Mouse (Mus musculus) bone marrow, adult 2 months (tissue): ENCODE data around the gene Larp1b.

ENCODE experiments used
- CTCF ChIP-seq: fragments of 200-500 bp; IDR thresholded peaks from 2 replicates; pipeline ENCODE4 v1.5.1; 2011; ENCODE audit warnings: low read length, control low read depth; ENCODE audit not compliant: control insufficient read depth, insufficient read depth
- POLR2A ChIP-seq: fragments of 200-500 bp; IDR thresholded peaks from 2 replicates; pipeline ENCODE4 v1.6.1; 2011; ENCODE audit warnings: low read depth, mild to moderate bottlenecking, control low read depth, low read length, borderline replicate concordance; ENCODE audit not compliant: control insufficient read depth

- peak; percentile 7; the same call in 1 of the 2 replicates for TF ChIP-seq POLR2A
- no peak for TF ChIP-seq CTCF
Measured at GRCm38 (mm10) chr3:40950601-40951201, 1.1 kb downstream of the Larp1b start.
